Mouse (Mus musculus) G1E (cell line): ENCODE results near the gene Vmn1r63.
"Not testable (repeated sequence)": the region's sequence is repeated elsewhere in the genome, so short reads cannot be mapped to it uniquely, and the experiment has no call there.

Source experiments
- CTCF ChIP-seq: IDR thresholded peaks from 2 replicates; pipeline ENCODE4 v1.5.1; 2012; ENCODE audit warnings: low read depth, low read length, inconsistent platforms, mixed read lengths
- GATA1 ChIP-seq: IDR thresholded peaks from 2 replicates; pipeline ENCODE4 v1.6.1; 2012; ENCODE audit warnings: borderline replicate concordance, low read length, inconsistent platforms, mixed read lengths
- POLR2AphosphoS5 ChIP-seq: IDR thresholded peaks from 2 replicates; pipeline ENCODE4 v1.6.1; 2012; ENCODE audit warnings: low read depth, low read length, inconsistent platforms; ENCODE audit not compliant: insufficient replicate concordance

DNA sequence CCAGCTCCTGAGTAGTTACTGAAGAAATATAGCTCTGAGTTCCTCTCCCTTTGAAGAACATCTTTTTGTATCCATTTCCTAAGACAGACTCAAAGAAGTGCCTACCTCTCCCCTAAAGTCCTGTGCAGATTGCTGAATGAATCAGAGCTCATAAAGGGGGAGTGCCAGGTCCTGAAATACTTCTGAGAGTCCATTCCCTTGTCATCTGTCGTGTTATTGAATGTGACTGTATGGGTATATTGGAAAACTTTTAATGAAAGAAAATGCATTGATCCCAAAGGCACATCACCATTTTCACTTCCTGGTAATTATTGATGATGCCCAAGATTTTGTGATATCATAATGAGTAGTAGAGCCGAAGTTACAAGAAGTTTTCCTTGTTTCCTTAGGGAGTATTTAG lies at the start of gene Vmn1r63:
- TF ChIP-seq CTCF, GATA1, POLR2AphosphoS5: not testable (repeated sequence)
